In the genomic region with DNA sequence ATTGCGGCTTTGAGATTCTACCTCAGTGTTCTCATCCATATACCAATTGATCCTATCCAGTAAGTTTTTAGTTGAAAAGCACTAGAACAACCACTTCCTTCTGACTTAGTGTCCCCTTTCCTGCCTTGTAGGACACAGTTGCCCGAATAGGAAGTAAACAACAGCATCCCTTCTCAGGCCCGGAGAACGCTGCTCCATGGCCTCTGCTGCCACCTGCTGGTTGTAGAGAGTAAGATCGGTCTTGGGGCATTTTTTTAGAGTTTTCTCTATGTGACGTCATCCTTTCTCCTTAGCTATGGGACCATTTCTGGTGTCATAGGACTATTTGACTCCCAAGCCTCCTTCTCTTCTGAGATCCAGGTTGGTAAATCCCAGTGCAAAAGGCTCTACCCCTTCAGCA, we compare ENCODE assay signal across 8 mouse cellular contexts. TPM values are rescaled to one million over a fixed set of nuclear protein-coding genes. Genes with fewer than 3 reads are reported as not detected.
DNase-seq lines count a peak whose midpoint lies in the region; ATAC-seq and TF ChIP-seq lines count a peak whose summit lies in the region.

No protein-coding gene starts in this region.

- no peaks in the 10 kb centered on the region for H3K36me3 ChIP-seq in heart, embryonic 11.5 days (ENCODE audit: control insufficient read depth, insufficient read depth, low read length)
- no peaks in the 10 kb centered on the region for H3K36me3 ChIP-seq in small intestine, adult 2 months (ENCODE audit: control insufficient read depth, insufficient read depth, low read length)

- no peak overlapping the region for H3K9ac ChIP-seq in heart, embryonic 11.5 days (ENCODE audit: low read depth, low read length)

- TF ChIP-seq CTCF in small intestine, adult 2 months (IDR thresholded peaks at IDR 0.05; ENCODE audit: extremely low read depth, insufficient read length, insufficient replicate concordance, low read depth, low read length): peak; percentile 94

- H3K4me1 ChIP-seq in heart, embryonic 11.5 days (ENCODE audit: control insufficient read depth, insufficient read depth, low read length): peaks cover 20% of the 10 kb centered on the region
- peaks cover 19% of the 10 kb centered on the region for H3K4me1 ChIP-seq in small intestine, adult 2 months (ENCODE audit: control insufficient read depth, insufficient read depth, insufficient read length, low read length)

- TF ChIP-seq POLR2A in small intestine, adult 2 months (IDR thresholded peaks at IDR 0.05; ENCODE audit: low read depth, low read length): no peak

- peak; percentile 96 for DNase-seq in heart, adult 11 months
- DNase-seq in brain, embryonic 18.5 days (ENCODE audit: low read depth, low spot score): peak; percentile 32
- DNase-seq in fibroblast of lung, adult 2 months (ENCODE audit: low read depth): peak; percentile 65
- peak; percentile 89 for DNase-seq in heart, postnatal 4 days
- DNase-seq in layer of hippocampus, postnatal 36 days: peak; percentile 60 to 66
- DNase-seq in lung, postnatal 36 days: peak; percentile 89

- H3K4me2 ChIP-seq in heart, embryonic 11.5 days: no peak overlapping the region

- H3K27me3 ChIP-seq in heart, embryonic 11.5 days (ENCODE audit: control insufficient read depth, insufficient read depth, low read length): peaks cover 21% of the 10 kb centered on the region
- 0 out of 2 replicates have a peak, but pooled peaks cover 3% of the 10 kb centered on the region for H3K27me3 ChIP-seq in small intestine, adult 2 months (ENCODE audit: control insufficient read depth, insufficient read depth, low read length)

- H3K4me3 ChIP-seq in heart, embryonic 11.5 days (ENCODE audit: low read depth, low read length): no peak overlapping the region
- H3K4me3 ChIP-seq in small intestine, adult 2 months (ENCODE audit: low read depth, low read length): no peak overlapping the region

- H3K27ac ChIP-seq in heart, embryonic 11.5 days (ENCODE audit: low read depth, low read length): no peak overlapping the region
- no peak overlapping the region for H3K27ac ChIP-seq in small intestine, adult 2 months (ENCODE audit: insufficient read depth, low read depth, low read length)

- ATAC-seq in heart, embryonic 11.5 days (replicated peaks; ENCODE audit: insufficient number of reproducible peaks, low FRiP score, low TSS enrichment): no peak; the same call in 1 of the 2 replicates

- WGBS in heart, embryonic 11.5 days (ENCODE audit: insufficient replicate concordance): 13% methylated on average over 6 of the region's 6 CpGs
- WGBS in small intestine, adult 2 months: 13% methylated on average over 6 of the region's 6 CpGs

- no peaks in the 10 kb centered on the region for H3K9me3 ChIP-seq in heart, embryonic 11.5 days (replicated peaks; ENCODE audit: control insufficient read depth, low read length)

RNA-seq across cellular contexts. Expression of a gene that starts 16.3 kb away (rescaled TPM):
- 4.2 and 4.4 TPM in 2 replicates for polyA plus RNA-seq in heart, embryonic 11.5 days (2014; fragmentation: Nextera tagmentation; extraction: Ambion mirVana)
- total RNA-seq in heart, postnatal 4 days (2021): 1 to 10 TPM; 7.2 to 8.5 TPM
- 10 to 100 TPM; 23.2 to 27.2 TPM for total RNA-seq in layer of hippocampus, postnatal 36 days (2021)
- 84.2 and 133 TPM in 2 replicates for polyA plus RNA-seq in small intestine, adult 2 months (2012; rRNA removed)

RNA-seq across cellular contexts. Expression of a gene that starts 35.5 kb away (rescaled TPM):
- not detected in 2 replicates for polyA plus RNA-seq in heart, embryonic 11.5 days (2014; fragmentation: Nextera tagmentation; extraction: Ambion mirVana)
- not detected for total RNA-seq in heart, postnatal 4 days (2021)
- total RNA-seq in layer of hippocampus, postnatal 36 days (2021): under 1 TPM in 1 of 2 experiments, not detected in 1; 0.58 TPM
- 0.09 and 0.10 TPM in 2 replicates for polyA plus RNA-seq in small intestine, adult 2 months (2012; rRNA removed)

RNA-seq across cellular contexts. Expression of a gene that starts 35.5 kb away (rescaled TPM):
- polyA plus RNA-seq in heart, embryonic 11.5 days (2014; fragmentation: Nextera tagmentation; extraction: Ambion mirVana): 0.03 TPM in 1 of 2 replicates, not detected in the other
- not detected for total RNA-seq in heart, postnatal 4 days (2021)
- under 1 TPM; 0.46 to 0.50 TPM for total RNA-seq in layer of hippocampus, postnatal 36 days (2021)
- polyA plus RNA-seq in small intestine, adult 2 months (2012; rRNA removed): not detected in 2 replicates

Comparison
In these comparisons a context has a peak if more than half of its experiments do, and no peak if none do; other contexts are left out.
1. DNase-seq: peak in every context shown above with its lines; median percentile 96 in heart, adult 11 months; 89 in heart, postnatal 4 days; 89 in lung, postnatal 36 days; 65 in fibroblast of lung, adult 2 months; 63 in layer of hippocampus, postnatal 36 days; 32 in brain, embryonic 18.5 days.